Mouse (Mus musculus): ENCODE measurements around the gene Zfp280d.

Zfp280d gene

GRCm38 (mm10) chr9:72274677-72275076, at the start of gene Zfp280d:
Zfp280d (plus strand) TSS chr9:72274860.
- peak; percentile 95 for DNase-seq (ENCODE audit: low read depth, low spot score)

- no peak for DNase-seq (ENCODE audit: low read depth, low spot score)
Measured at GRCm38 (mm10) chr9:72226536-72226935, 48.1 kb upstream of the Zfp280d start.

- DNase-seq (ENCODE audit: low read depth, low spot score) = no peak
Measured at GRCm38 (mm10) chr9:72252656-72253055, 22.0 kb upstream of the Zfp280d start.

GRCm38 (mm10) chr9:72255227-72255626, 19.4 kb upstream of the Zfp280d start:
- DNase-seq (ENCODE audit: low read depth, low spot score) = no peak

GRCm38 (mm10) chr9:72256646-72257045, 18.0 kb upstream of the Zfp280d start:
- DNase-seq (ENCODE audit: low read depth, low spot score) = no peak

GRCm38 (mm10) chr9:72260337-72260736, 14.3 kb upstream of the Zfp280d start:
- peak; percentile 82 for DNase-seq (ENCODE audit: low read depth, low spot score)

GRCm38 (mm10) chr9:72264859-72265258, 9.8 kb upstream of the Zfp280d start:
- DNase-seq (ENCODE audit: low read depth, low spot score) = no peak

- peak; percentile 13 for DNase-seq (ENCODE audit: low read depth, low spot score)
Measured at GRCm38 (mm10) chr9:72270146-72270545, 4.5 kb upstream of the Zfp280d start.

GRCm38 (mm10) chr9:72273646-72274410, 832 bp upstream of the Zfp280d start:
- peak; percentile 52 for DNase-seq (ENCODE audit: low read depth, low spot score)

GRCm38 (mm10) chr9:72275101-72275978, 680 bp downstream of the Zfp280d start:
- peak; percentile 75 for DNase-seq (ENCODE audit: low read depth, low spot score)

- peak; percentile 16 for DNase-seq (ENCODE audit: low read depth, low spot score)
Measured at GRCm38 (mm10) chr9:72275979-72276500, 1.4 kb downstream of the Zfp280d start.

GRCm38 (mm10) chr9:72276941-72277340, 2.3 kb downstream of the Zfp280d start:
- DNase-seq (ENCODE audit: low read depth, low spot score) = no peak

GRCm38 (mm10) chr9:72279943-72280342, 5.3 kb downstream of the Zfp280d start:
- DNase-seq (ENCODE audit: low read depth, low spot score) = no peak

- no peak for DNase-seq (ENCODE audit: low read depth, low spot score)
Measured at GRCm38 (mm10) chr9:72287696-72288095, 13.0 kb downstream of the Zfp280d start.

GRCm38 (mm10) chr9:72288210-72288609, 13.6 kb downstream of the Zfp280d start:
- no peak for DNase-seq (ENCODE audit: low read depth, low spot score)

GRCm38 (mm10) chr9:72289094-72289493, 14.4 kb downstream of the Zfp280d start:
- DNase-seq (ENCODE audit: low read depth, low spot score) = no peak

- no peak for DNase-seq (ENCODE audit: low read depth, low spot score)
Measured at GRCm38 (mm10) chr9:72294076-72294475, 19.4 kb downstream of the Zfp280d start.

GRCm38 (mm10) chr9:72309765-72310164, 35.1 kb downstream of the Zfp280d start:
- no peak for DNase-seq (ENCODE audit: low read depth, low spot score)

- DNase-seq (ENCODE audit: low read depth, low spot score) = no peak
Measured at GRCm38 (mm10) chr9:72333221-72333620, 58.6 kb downstream of the Zfp280d start.

GRCm38 (mm10) chr9:72336069-72336468, 61.4 kb downstream of the Zfp280d start:
- no peak for DNase-seq (ENCODE audit: low read depth, low spot score)

- DNase-seq (ENCODE audit: low read depth, low spot score) = no peak
Measured at GRCm38 (mm10) chr9:72339119-72339518, 64.5 kb downstream of the Zfp280d start.

GRCm38 (mm10) chr9:72343844-72344243, 69.2 kb downstream of the Zfp280d start:
- no peak for DNase-seq (ENCODE audit: low read depth, low spot score)
